Mouse (Mus musculus): ENCODE results near the gene Rad51c. TPM values are rescaled to one million over a fixed set of nuclear protein-coding genes. Genes with fewer than 3 reads are reported as not detected.
"Not testable (repeated sequence)": the region's sequence is repeated elsewhere in the genome, so short reads cannot be mapped to it uniquely, and the experiment has no call there.

Rad51c gene
- total and polyA plus RNA-seq, 3 experiments = 4.8 to 6.8 (median 6.3) TPM

GRCm38 (mm10) chr11:87436326-87437232 is 31.8 kb upstream of the Rad51c start:
- in situ Hi-C loops (cut with MboI; ENCODE audit: low pct_ligation_motif_present, low pct_unique_long_range_greater_than_20kb, low sequenced_read_pairs) (no loop called here), dilution Hi-C loops (cut with MboI; ENCODE audit: extremely low pct_ligation_motif_present, extremely low pct_unique_long_range_greater_than_20kb, low sequenced_read_pairs) (no loop called here)
- TF ChIP-seq MAFK (IDR thresholded peaks at IDR 0.05; ENCODE audit: insufficient replicate concordance, low read length) (0 out of 2 replicates have a peak, but pooled peaks have one; percentile 24), E2F4 (IDR thresholded peaks at IDR 0.05; ENCODE audit: insufficient replicate concordance, low read depth, low read length) (no peak), CTCF (conservative IDR thresholded peaks at IDR 0.05 in 1 of 2, IDR thresholded peaks at IDR 0.05 in 1 of 2; ENCODE audit: low read depth in 2 of 2, low read length in 2 of 2) (peak in 1 of 2 experiments; percentile 23; a peak in 2 of 4 replicates), ZNF384 (IDR thresholded peaks at IDR 0.05; ENCODE audit: low read depth, low read length) (no peak)

DNA sequence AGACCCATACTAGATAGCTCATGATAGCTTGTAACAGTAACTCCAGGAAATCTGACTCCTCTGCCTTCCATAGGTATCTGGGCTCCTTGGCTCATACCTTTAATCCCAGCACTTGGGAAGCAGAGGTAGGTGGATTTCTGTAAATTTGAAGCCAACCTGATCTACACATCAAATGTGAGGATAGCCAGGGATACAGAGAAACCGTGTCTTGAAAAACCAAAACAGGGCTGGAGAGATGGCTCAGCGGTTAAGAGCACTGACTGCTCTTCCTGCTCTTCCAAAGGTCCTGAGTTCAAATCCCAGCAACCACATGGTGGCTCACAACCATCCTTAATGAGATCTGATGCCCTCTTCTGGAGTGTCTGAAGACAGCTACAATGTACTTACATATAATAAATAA is 30.4 kb upstream of the Rad51c start:
- H3K9me3 ChIP-seq (replicated peaks; ENCODE audit: low read length); H3K4me3 ChIP-seq (replicated peaks in 1 of 3; ENCODE audit: low read depth in 2 of 3, low read length in 2 of 3, poor library complexity in 1 of 3); H3K4me2 ChIP-seq (ENCODE audit: insufficient read depth, low read depth, poor library complexity, severe bottlenecking); DNase-seq (ENCODE audit: extremely low read depth); H3K9ac ChIP-seq (ENCODE audit: insufficient read depth, low read depth); H3K27me3 ChIP-seq (replicated peaks); H3K27ac ChIP-seq (ENCODE audit: insufficient read depth, low read depth); H3K36me3 ChIP-seq (replicated peaks in 1 of 2; ENCODE audit: control insufficient read depth in 1 of 2, insufficient read depth in 1 of 2, low read length in 1 of 2); dilution Hi-C loops (cut with MboI; ENCODE audit: extremely low pct_ligation_motif_present, extremely low pct_unique_long_range_greater_than_20kb, low sequenced_read_pairs); H3K79me2 ChIP-seq (replicated peaks; ENCODE audit: control insufficient read depth, extremely low read depth, insufficient read depth, poor library complexity, severe bottlenecking); in situ Hi-C loops (cut with MboI; ENCODE audit: low pct_ligation_motif_present, low pct_unique_long_range_greater_than_20kb, low sequenced_read_pairs): not testable (repeated sequence)
- TF ChIP-seq TBP (conservative IDR thresholded peaks at IDR 0.05; ENCODE audit: low read depth, low read length) = 0 out of 2 replicates have a peak, but pooled peaks have one; percentile 8
- peaks cover 9 to 45% of the 10 kb centered on the region in 2 experiments for H3K4me1 ChIP-seq (ENCODE audit: control insufficient read depth in 1 of 2, insufficient read depth in 2 of 2)

More at GRCm38 (mm10) chr11:87436326-87437232, 31.8 kb upstream of the Rad51c start:
- Histone ChIP-seq H3K4me1 (ENCODE audit: control insufficient read depth in 1 of 2, insufficient read depth in 2 of 2) (peaks cover 14 to 59% of the 10 kb centered on the region in 2 experiments), H3K36me3 (replicated peaks in 1 of 2; ENCODE audit: control insufficient read depth in 1 of 2, insufficient read depth in 1 of 2, low read length in 1 of 2) (no peaks in the 10 kb centered on the region), H3K9ac (ENCODE audit: insufficient read depth, low read depth) (no peak overlapping the region), H3K79me2 (replicated peaks; ENCODE audit: control insufficient read depth, extremely low read depth, insufficient read depth, poor library complexity, severe bottlenecking) (no peaks in the 10 kb centered on the region), H3K27ac (ENCODE audit: insufficient read depth, low read depth) (no peak overlapping the region), H3K9me3 (replicated peaks; ENCODE audit: low read length) (no peaks in the 10 kb centered on the region), H3K27me3 (replicated peaks) (no peaks in the 10 kb centered on the region), H3K4me2 (ENCODE audit: insufficient read depth, low read depth, poor library complexity, severe bottlenecking) (no peak overlapping the region), H3K4me3 (replicated peaks in 1 of 3; ENCODE audit: low read depth in 2 of 3, low read length in 2 of 3, poor library complexity in 1 of 3) (no peak overlapping the region)
- DNase-seq (ENCODE audit: extremely low read depth) = no peak

GRCm38 (mm10) chr11:87432933-87433669 is 28.3 kb upstream of the Rad51c start:
- peak overlapping the region; percentile 20 for H3K27ac ChIP-seq (ENCODE audit: insufficient read depth, low read depth)
- H3K9me3 ChIP-seq (replicated peaks; ENCODE audit: low read length) = no peaks in the 10 kb centered on the region
- peaks cover 3 to 41% of the 10 kb centered on the region in 2 experiments; a peak in 3 of 4 replicates for H3K4me1 ChIP-seq (ENCODE audit: control insufficient read depth in 1 of 2, insufficient read depth in 2 of 2)
- TF ChIP-seq USF2 (conservative IDR thresholded peaks at IDR 0.05; ENCODE audit: low read depth, low read length) (no peak), EP300 (IDR thresholded peaks at IDR 0.05; ENCODE audit: low read length) (peak; percentile 54; the same call in 1 of the 2 replicates), MXI1 (IDR thresholded peaks at IDR 0.05; ENCODE audit: low read depth, low read length) (no peak), IRF4 (IDR thresholded peaks at IDR 0.05; ENCODE audit: low read depth, low read length) (peak; percentile 69), E2F4 (IDR thresholded peaks at IDR 0.05; ENCODE audit: insufficient replicate concordance, low read depth, low read length) (no peak), USF1 (IDR thresholded peaks at IDR 0.05; ENCODE audit: low read depth, low read length) (no peak), POLR2AphosphoS2 (IDR thresholded peaks at IDR 0.05; ENCODE audit: low read depth, low read length) (no peak), ZNF384 (IDR thresholded peaks at IDR 0.05; ENCODE audit: low read depth, low read length) (peak; percentile 87), TBP (conservative IDR thresholded peaks at IDR 0.05; ENCODE audit: low read depth, low read length) (0 out of 2 replicates have a peak, but pooled peaks have one; percentile 39), JUND (conservative IDR thresholded peaks at IDR 0.05; ENCODE audit: low read depth, low read length) (no peak)
- H3K79me2 ChIP-seq (replicated peaks; ENCODE audit: control insufficient read depth, extremely low read depth, insufficient read depth, poor library complexity, severe bottlenecking) = no peaks in the 10 kb centered on the region
- in situ Hi-C loops (cut with MboI; ENCODE audit: low pct_ligation_motif_present, low pct_unique_long_range_greater_than_20kb, low sequenced_read_pairs) = loop anchor here (5.0 kb wide), 1 partner anchor 89 kb away; no protein-coding TSS in a partner anchor
- H3K4me2 ChIP-seq (ENCODE audit: insufficient read depth, low read depth, poor library complexity, severe bottlenecking) = peak overlapping the region; percentile 71
- no peaks in the 10 kb centered on the region for H3K36me3 ChIP-seq (replicated peaks in 1 of 2; ENCODE audit: control insufficient read depth in 1 of 2, insufficient read depth in 1 of 2, low read length in 1 of 2)
- H3K9ac ChIP-seq (ENCODE audit: insufficient read depth, low read depth) = peak overlapping the region; percentile 18; the same call in 1 of the 2 replicates
- dilution Hi-C loops (cut with MboI; ENCODE audit: extremely low pct_ligation_motif_present, extremely low pct_unique_long_range_greater_than_20kb, low sequenced_read_pairs) = no loop called here
- H3K27me3 ChIP-seq (replicated peaks) = no peaks in the 10 kb centered on the region
- peak; percentile 74 for DNase-seq (ENCODE audit: extremely low read depth)
- H3K4me3 ChIP-seq (replicated peaks in 1 of 3; ENCODE audit: low read depth in 2 of 3, low read length in 2 of 3, poor library complexity in 1 of 3) = no peak overlapping the region
